Mouse (Mus musculus): ENCODE results near the gene Castor1.

- TF ChIP-seq MAZ (IDR thresholded peaks at IDR 0.05; ENCODE audit: low read depth, low read length) (no peak), CHD1 (IDR thresholded peaks at IDR 0.05; ENCODE audit: low read depth, low read length) (no peak), CTCF (conservative IDR thresholded peaks at IDR 0.05 in 1 of 2, IDR thresholded peaks at IDR 0.05 in 1 of 2; ENCODE audit: low read depth in 2 of 2, low read length in 2 of 2) (no peak), MAFK (IDR thresholded peaks at IDR 0.05; ENCODE audit: insufficient replicate concordance, low read length) (no peak), POLR2AphosphoS2 (IDR thresholded peaks at IDR 0.05; ENCODE audit: low read depth, low read length) (no peak), ELF1 (IDR thresholded peaks at IDR 0.05; ENCODE audit: low read depth, low read length) (no peak), SMC3 (IDR thresholded peaks at IDR 0.05; ENCODE audit: low read depth, low read length) (no peak), POLR2A (IDR thresholded peaks at IDR 0.05; ENCODE audit: low read depth, low read length) (no peak)
Measured at GRCm38 (mm10) chr11:4192757-4193156, 25.3 kb upstream of the Castor1 start.
